Mouse (Mus musculus) heart, embryonic 16.5 days (tissue): ENCODE results near the gene Nrgn. TPM values are rescaled to one million over a fixed set of nuclear protein-coding genes. Genes with fewer than 3 reads are reported as not detected.

Experiments used
- ATAC-seq: fragments of 200-750 bp; cut with Nextera tagmentation; replicated peaks from 2 replicates; pipeline ENCODE4 v1.8.0; 2017; ENCODE audit warnings: moderate number of reproducible peaks; ENCODE audit not compliant: insufficient read depth, low FRiP score; ENCODE audit errors: extremely low read depth
- H3K27ac ChIP-seq: fragments of 300-500 bp; sonication (generic); 2 replicates; pipeline ENCODE4 v1.5.1; 2014; ENCODE audit warnings: mild to moderate bottlenecking, low read length, control low read depth, moderate library complexity
- H3K27me3 ChIP-seq: fragments of 300-500 bp; sonication (generic); 2 replicates; pipeline ENCODE4 v1.6.1; 2014; ENCODE audit warnings: low read length, mixed read lengths; ENCODE audit not compliant: control insufficient read depth, insufficient read depth
- H3K36me3 ChIP-seq: fragments of 300-500 bp; sonication (generic); 2 replicates; pipeline ENCODE4 v1.6.1; 2014; ENCODE audit not compliant: control insufficient read depth, insufficient read depth
- H3K4me1 ChIP-seq: fragments of 300-500 bp; sonication (generic); 2 replicates; pipeline ENCODE4 v1.6.1; 2014; ENCODE audit warnings: low read length, mixed read lengths; ENCODE audit not compliant: control insufficient read depth, insufficient read depth
- H3K4me2 ChIP-seq: fragments of 300-500 bp; sonication (generic); 2 replicates; pipeline ENCODE4 v1.6.1; 2014; ENCODE audit warnings: low read depth, mild to moderate bottlenecking, control low read depth, low read length
- H3K4me3 ChIP-seq: fragments of 300-500 bp; sonication (generic); 2 replicates; pipeline ENCODE4 v1.5.1; 2014; ENCODE audit warnings: mild to moderate bottlenecking, control low read depth, low read length
- H3K9ac ChIP-seq: fragments of 300-500 bp; sonication (generic); 2 replicates; pipeline ENCODE4 v1.6.1; 2014; ENCODE audit warnings: low read length, control low read depth
- H3K9me3 ChIP-seq: fragments of 300-500 bp; sonication (generic); replicated peaks from 2 replicates; pipeline ENCODE4 v1.6.1; 2016; ENCODE audit warnings: low read length; ENCODE audit not compliant: control insufficient read depth
- WGBS: fragments of 180-500 bp; shearing (Covaris S2); extraction: QIAGEN DNeasy Blood & Tissue Kit; methylation state at CpG from one replicate; pipeline ENCODE4 v1.1.7; 2014; 5-methylcytosine and 5-hydroxymethylcytosine counted together
- polyA plus RNA-seq: library from polyadenylated mRNA; unstranded; fragments of >200 nt; fragmentation: Nextera tagmentation; extraction: Ambion mirVana; gene quantifications from 2 replicates; pipeline ENCODE4 v1.2.1, GENCODE M21; 2015

The Nrgn gene
- polyA plus RNA-seq, 1 experiment from 2014 or later, result 4.3 TPM

DNA sequence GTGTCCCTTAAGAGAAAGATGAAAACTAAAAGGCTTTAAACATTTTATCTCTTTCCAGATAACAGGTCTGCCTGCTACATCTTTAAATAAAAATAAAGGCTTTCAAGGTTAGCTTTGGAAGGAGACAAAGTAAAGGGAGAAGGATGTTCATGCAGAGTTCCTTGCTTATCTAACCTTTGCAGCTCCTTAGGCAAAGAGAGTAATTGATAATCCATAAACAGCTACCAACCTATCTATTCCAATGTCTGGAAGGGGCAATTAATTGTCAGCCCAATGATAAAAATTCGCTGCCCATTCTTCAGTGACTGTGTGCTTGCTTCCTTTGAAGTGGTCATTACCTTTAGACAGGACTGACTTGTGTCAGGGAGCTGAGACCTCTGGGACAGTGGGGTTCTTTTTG lies 11.1 kb upstream of the Nrgn start:
- no peaks in the 10 kb centered on the region for H3K27me3 ChIP-seq
- no peak overlapping the region for H3K9ac ChIP-seq
- no peak overlapping the region for H3K27ac ChIP-seq
- no peaks in the 10 kb centered on the region for H3K36me3 ChIP-seq
- H3K9me3 ChIP-seq, result no peaks in the 10 kb centered on the region
- peaks cover 15% of the 10 kb centered on the region for H3K4me1 ChIP-seq
- WGBS, result 49% methylated on average over 1 of the region's 1 CpGs
- no peak for ATAC-seq
- H3K4me3 ChIP-seq, result no peak overlapping the region
- H3K4me2 ChIP-seq, result no peak overlapping the region

DNA sequence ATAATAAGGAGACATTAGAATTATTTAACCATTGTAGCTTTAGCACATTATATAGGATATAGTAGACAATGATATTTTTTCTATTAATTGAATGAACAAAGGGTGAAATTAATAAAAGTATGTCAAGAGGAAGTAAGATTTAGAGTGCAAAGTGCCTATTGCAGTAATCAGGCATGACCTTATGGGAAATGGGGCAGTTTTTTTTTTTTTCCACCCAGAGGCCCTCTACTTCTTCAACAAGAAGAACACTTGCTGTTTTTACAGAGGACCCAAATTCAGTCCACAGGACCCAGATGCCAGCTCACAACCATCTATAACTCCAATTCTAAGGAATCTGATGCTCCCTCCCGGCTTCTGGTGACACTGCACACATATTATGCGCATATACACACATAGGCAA lies 7.9 kb upstream of the Nrgn start:
- 86% methylated on average over 2 of the region's 2 CpGs for WGBS
- Histone ChIP-seq H3K4me1 (0 out of 2 replicates have a peak, but pooled peaks cover under 1% of the 10 kb centered on the region), H3K4me3 (no peak overlapping the region), H3K9me3 (no peaks in the 10 kb centered on the region), H3K36me3 (no peaks in the 10 kb centered on the region), H3K27me3 (no peaks in the 10 kb centered on the region), H3K27ac (no peak overlapping the region), H3K9ac (no peak overlapping the region), H3K4me2 (no peak overlapping the region)
- no peak for ATAC-seq

- no peak overlapping the region for H3K4me3 ChIP-seq
- WGBS, result 62% methylated on average over 3 of the region's 3 CpGs
- H3K4me1 ChIP-seq, result peaks cover 18% of the 10 kb centered on the region
- H3K36me3 ChIP-seq, result no peaks in the 10 kb centered on the region
- no peak for ATAC-seq
- no peaks in the 10 kb centered on the region for H3K9me3 ChIP-seq
- peaks cover 25% of the 10 kb centered on the region for H3K27me3 ChIP-seq
- H3K4me2 ChIP-seq, result no peak overlapping the region
- no peak overlapping the region for H3K27ac ChIP-seq
- no peak overlapping the region for H3K9ac ChIP-seq
These were observed 3.7 kb upstream of the Nrgn start for GRCm38 (mm10) chr9:37556366-37556765.

DNA sequence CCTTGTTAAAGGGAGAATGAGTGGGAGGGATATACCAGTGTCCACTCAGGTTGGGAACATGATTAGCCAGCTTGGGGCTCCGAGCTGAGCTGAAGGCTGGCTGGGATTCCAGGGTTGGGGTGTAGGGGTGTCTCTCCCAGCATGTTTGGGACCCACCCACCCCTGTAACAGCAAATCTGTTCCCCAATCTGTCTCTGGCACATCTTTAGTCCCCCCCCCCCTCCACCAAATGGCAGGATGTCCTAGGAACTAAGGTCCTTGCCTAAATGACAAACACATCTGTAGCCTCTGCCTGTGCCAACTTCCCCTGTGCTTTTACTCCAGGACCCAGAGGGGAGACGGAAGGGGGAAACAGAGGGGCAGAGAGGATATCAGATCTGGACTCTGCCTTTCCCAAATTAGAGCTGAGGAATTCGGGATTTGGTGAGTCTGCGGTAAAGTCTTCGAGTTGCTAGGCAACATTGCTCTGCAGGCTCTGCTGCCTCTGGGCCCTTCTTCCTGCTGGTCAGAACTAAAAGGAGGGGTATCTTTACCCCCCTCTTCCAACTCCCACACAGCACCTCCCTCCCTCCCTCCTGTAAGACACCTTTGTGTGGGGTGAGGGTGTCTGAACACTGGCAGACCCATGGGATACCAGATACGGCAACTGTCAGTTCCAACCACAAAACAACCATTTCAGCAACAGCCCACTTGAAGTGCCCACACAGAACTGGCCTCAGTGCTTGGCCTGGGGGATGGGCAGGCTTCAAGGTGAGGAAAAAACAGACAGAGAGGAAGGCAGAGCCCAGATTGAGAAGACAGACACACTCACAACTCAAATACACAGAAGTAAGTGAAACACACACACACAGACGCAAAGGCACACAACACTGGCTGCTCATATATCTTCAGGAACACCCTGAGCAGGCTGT lies 2.4 kb upstream of the Nrgn start, which contains the start of gene Siae:
Gene Siae, plus strand, starts transcription at position 861 of the 911 bp plus-strand sequence.
- H3K36me3 ChIP-seq, result no peaks in the 10 kb centered on the region
- WGBS, result 22% methylated on average over 7 of the region's 7 CpGs
- H3K4me3 ChIP-seq, result no peak within 1 kb of the TSS
- peaks cover 35% of the 10 kb centered on the region for H3K27me3 ChIP-seq
- H3K27ac ChIP-seq, result no peak within 1 kb of the TSS
- peaks cover 18% of the 10 kb centered on the region for H3K4me1 ChIP-seq
- H3K9ac ChIP-seq, result no peak within 1 kb of the TSS
- no peak for ATAC-seq
- H3K4me2 ChIP-seq, result no peak within 1 kb of the TSS
- H3K9me3 ChIP-seq, result no peaks in the 10 kb centered on the region

- 76% methylated on average over 1 of the region's 1 CpGs for WGBS
- no peak overlapping the region for H3K4me3 ChIP-seq
- H3K4me2 ChIP-seq, result no peak overlapping the region
- no peaks in the 10 kb centered on the region for H3K9me3 ChIP-seq
- no peak for ATAC-seq
- no peak overlapping the region for H3K9ac ChIP-seq
- H3K27ac ChIP-seq, result no peak overlapping the region
- H3K4me1 ChIP-seq, result peaks cover 18% of the 10 kb centered on the region
- no peaks in the 10 kb centered on the region for H3K36me3 ChIP-seq
- H3K27me3 ChIP-seq, result peaks cover 43% of the 10 kb centered on the region
These were observed 1.6 kb upstream of the Nrgn start for GRCm38 (mm10) chr9:37554279-37554678.

DNA sequence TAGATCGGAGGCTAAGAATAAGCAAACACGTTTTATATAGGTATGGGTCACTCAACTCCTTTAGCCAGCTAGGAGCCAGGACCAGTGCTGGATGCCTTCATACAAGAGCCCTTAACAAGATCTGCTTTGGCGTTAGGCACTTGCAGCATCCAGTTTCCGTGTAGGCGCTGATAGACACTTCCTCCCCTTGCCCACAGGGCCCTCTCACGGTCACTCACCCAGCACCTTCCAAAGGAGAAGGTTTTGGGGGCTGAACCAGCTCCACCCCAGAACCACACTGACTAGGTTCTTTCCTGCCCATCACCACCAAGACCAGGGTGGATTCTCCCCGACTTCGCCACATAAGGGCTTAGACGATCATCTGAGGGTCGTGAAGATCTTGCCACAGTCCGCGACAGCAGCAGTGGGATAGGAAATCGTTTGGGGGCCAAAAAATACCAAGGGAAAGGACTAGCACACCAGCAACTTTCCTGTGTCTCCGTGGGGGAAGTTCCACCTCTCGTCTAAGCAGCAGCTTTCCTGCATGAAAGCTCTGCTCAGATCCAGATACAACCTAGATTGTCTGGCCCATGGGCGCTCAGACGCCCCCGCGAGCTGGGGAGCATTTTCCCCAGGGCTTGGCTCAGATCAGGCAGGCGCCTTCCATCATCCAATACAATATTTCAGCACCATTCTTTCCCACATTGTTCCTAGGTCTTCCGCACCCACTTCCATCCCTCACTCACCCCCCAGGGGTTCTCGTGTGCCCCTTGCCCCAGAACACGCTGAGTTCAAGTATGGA lies 763 bp downstream of the Nrgn start:
- H3K27ac ChIP-seq, result no peak overlapping the region
- 2% methylated on average over 23 of the region's 23 CpGs for whole genome bisulfite sequencing
- H3K27me3 ChIP-seq, result peaks cover 45% of the 10 kb centered on the region
- H3K4me2 ChIP-seq, result peak overlapping the region; percentile 95
- no peaks in the 10 kb centered on the region for H3K36me3 ChIP-seq
- H3K9me3 ChIP-seq, result no peaks in the 10 kb centered on the region
- peaks cover 18% of the 10 kb centered on the region for H3K4me1 ChIP-seq
- peak overlapping the region; percentile 63 for H3K9ac ChIP-seq
- peak overlapping the region; percentile 54 for H3K4me3 ChIP-seq
- ATAC-seq, result no peak

DNA sequence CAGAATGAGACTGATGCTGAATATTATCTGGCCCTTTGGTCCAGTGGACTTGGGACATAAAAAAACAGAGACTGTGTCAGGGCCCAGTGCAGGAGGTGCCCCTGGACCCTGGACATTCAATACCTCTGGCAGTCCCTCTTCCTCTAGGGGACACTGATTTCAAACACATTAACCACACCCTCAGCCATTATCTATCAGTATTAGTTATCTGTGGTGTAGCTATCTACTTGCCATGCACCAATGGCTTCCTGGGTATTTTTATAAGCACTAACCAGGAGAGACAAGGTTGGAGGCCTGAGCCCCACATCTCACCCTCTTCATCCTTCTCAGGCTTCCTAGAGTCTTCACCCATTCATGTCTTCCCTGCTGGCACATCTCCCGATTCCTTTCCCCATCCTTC lies 2.3 kb downstream of the Nrgn start:
- Histone ChIP-seq H3K27me3 (peaks cover 55% of the 10 kb centered on the region), H3K4me3 (no peak overlapping the region), H3K27ac (no peak overlapping the region), H3K4me1 (peaks cover 21% of the 10 kb centered on the region), H3K9me3 (no peaks in the 10 kb centered on the region), H3K36me3 (no peaks in the 10 kb centered on the region), H3K9ac (no peak overlapping the region), H3K4me2 (no peak overlapping the region)
- ATAC-seq, result no peak
- WGBS, result 52% methylated on average over 1 of the region's 1 CpGs

DNA sequence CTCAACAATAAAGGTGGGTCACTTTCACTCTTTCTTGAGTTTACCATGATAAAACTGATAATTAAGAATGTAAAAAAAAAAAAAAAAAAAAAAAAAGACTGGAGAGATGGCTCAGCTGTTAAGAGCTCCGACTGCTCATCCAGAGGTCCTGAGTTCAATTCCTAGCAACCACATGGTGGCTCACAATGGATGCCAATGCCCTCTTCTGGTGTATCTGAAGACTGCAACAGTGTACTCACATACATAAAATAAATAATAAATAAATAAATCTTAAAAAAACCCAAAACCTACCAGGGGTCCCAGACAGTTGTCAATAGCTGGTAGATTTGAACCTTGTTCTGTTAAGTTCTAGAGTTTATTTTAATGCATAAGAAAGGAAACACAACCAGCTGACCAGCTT lies 5.8 kb downstream of the Nrgn start:
- Histone ChIP-seq H3K4me1 (peaks cover 15% of the 10 kb centered on the region), H3K27me3 (peaks cover 37% of the 10 kb centered on the region), H3K4me3 (no peak overlapping the region), H3K36me3 (no peaks in the 10 kb centered on the region), H3K4me2 (no peak overlapping the region), H3K9me3 (no peaks in the 10 kb centered on the region), H3K9ac (no peak overlapping the region), H3K27ac (no peak overlapping the region)
- WGBS, result 81% methylated on average over 1 of the region's 1 CpGs
- ATAC-seq, result no peak
